Mouse (Mus musculus) thymus, adult 2 months (tissue): ENCODE measurements around the gene Diaph3.

Source experiments
- CTCF ChIP-seq: fragments of 200-500 bp; IDR thresholded peaks from 2 replicates; pipeline ENCODE4 v1.5.1; 2012; ENCODE audit warnings: mild to moderate bottlenecking, control low read depth, low read length, moderate library complexity, borderline replicate concordance; ENCODE audit not compliant: control insufficient read depth, poor library complexity, insufficient read depth; ENCODE audit errors: extremely low read depth
- POLR2A ChIP-seq: fragments of 200-500 bp; IDR thresholded peaks from 2 replicates; pipeline ENCODE4 v1.6.1; 2012; ENCODE audit warnings: mild to moderate bottlenecking, low read length, control low read depth, moderate library complexity; ENCODE audit not compliant: control insufficient read depth, poor library complexity, insufficient read depth; ENCODE audit errors: extremely low read depth

GRCm38 (mm10) chr14:86701145-86701544, 439.9 kb downstream of the Diaph3 start:
- TF ChIP-seq CTCF (no peak), POLR2A (no peak)
